Mouse (Mus musculus): ENCODE results near the gene Diras1.

Diras1 gene

DNA sequence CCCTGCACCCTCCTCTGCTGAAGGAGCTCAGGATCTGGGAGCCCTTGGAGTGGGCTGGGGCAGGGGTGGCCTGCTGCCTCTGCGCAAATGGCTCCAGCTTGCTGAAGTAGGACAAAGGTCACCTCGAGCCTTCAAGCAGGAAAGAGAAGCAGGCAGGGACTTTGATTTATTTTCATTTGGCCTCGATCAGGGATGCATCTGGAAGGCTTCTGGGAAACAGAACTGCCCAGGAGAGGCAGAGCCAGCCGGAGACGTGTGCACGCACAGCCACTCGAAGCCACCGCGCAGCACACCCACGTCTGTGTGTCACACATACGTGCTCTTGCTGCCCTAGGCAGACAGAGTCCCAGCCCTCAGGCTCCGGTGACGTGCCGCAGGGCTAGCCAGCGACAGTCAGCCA lies 53.9 kb downstream of the Diras1 start:
- no peak for DNase-seq (ENCODE audit: low spot score)

DNA sequence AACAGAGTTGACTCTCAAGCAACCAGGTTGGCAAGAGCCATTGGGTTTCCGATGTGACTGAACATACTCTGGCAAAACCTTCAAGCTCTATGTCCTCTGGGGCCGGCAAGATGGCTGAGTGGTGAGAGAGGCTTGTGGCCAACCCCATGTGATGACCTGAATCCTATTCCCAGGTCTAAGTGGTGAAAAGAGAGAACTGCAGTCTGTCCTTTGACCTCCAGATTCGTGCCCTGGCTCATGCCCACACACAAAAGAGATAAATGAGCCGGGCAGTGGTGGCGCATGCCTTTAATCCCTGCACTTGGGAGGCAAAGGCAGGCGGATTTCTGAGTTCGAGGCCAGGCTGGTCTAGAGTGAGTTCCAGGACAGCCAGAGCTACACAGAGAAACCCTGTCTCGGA lies 55.3 kb downstream of the Diras1 start:
- no peak for DNase-seq (ENCODE audit: low spot score)

All from embryo, embryonic 10.5 days (tissue).